Mouse (Mus musculus) G1E (cell line): ENCODE measurements at regions not wholly inside any gene's neighbourhood (a gene's known extent, or its start where the extent isn't known, plus 50 kb on each side); places are given as distances from the start of the nearest gene placed in this dataset.

ENCODE experiments used
- CTCF ChIP-seq: IDR thresholded peaks from 2 replicates; pipeline ENCODE4 v1.5.1; 2012; ENCODE audit warnings: low read depth, low read length, inconsistent platforms, mixed read lengths
- GATA1 ChIP-seq: IDR thresholded peaks from 2 replicates; pipeline ENCODE4 v1.6.1; 2012; ENCODE audit warnings: borderline replicate concordance, low read length, inconsistent platforms, mixed read lengths
- GATA2 ChIP-seq: IDR thresholded peaks from 2 replicates; pipeline ENCODE4 v1.6.1; 2012; ENCODE audit warnings: low read depth, low read length, inconsistent platforms, borderline replicate concordance
- POLR2AphosphoS5 ChIP-seq: IDR thresholded peaks from 2 replicates; pipeline ENCODE4 v1.6.1; 2012; ENCODE audit warnings: low read depth, low read length, inconsistent platforms; ENCODE audit not compliant: insufficient replicate concordance
- TAL1 ChIP-seq: conservative IDR thresholded peaks from 2 replicates; pipeline ENCODE4 v1.6.1; 2012; ENCODE audit warnings: low read depth, low read length, inconsistent platforms, mixed read lengths

DNA sequence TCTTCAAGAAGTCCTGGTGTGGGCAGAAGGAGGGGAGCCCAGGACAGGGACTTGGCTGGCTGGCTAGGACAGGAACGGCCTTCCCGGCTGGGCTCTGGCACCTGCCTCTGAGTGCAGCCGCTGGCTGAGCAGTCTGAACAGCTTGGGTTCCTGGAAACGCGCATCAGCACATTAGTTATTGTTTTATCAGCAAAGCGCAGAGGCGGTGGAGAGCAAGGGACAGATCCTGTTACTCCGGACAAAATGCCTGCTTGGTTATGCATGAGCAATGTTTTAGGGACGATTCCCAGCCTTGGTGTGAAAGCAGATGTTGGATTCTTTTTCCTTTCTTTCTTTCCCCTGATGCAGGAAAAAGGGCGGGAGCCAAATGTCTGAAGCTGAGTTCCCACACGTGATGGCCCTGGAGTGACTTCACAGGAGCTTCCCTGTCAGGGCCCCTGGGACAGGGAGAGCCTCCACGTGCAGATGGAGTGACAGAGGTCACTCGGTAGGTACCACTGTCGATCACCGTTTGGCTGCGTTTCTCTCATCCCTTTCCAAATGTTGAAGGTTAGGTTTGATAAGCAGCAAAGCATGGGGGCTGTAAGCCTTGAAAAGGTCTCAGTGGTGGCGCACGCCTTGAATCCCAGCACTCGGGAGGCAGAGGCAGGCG is 217.8 kb upstream of the Klf4 start:
- TF ChIP-seq TAL1 = no peak
- no peak for TF ChIP-seq GATA1
- TF ChIP-seq CTCF = no peak
- TF ChIP-seq POLR2AphosphoS5 = no peak
- no peak for TF ChIP-seq GATA2
